Mouse (Mus musculus): ENCODE data around the gene Tex261. TPM values are rescaled to one million over a fixed set of nuclear protein-coding genes. Genes with fewer than 3 reads are reported as not detected.
"Not testable (repeated sequence)": the region's sequence is repeated elsewhere in the genome, so short reads cannot be mapped to it uniquely, and the experiment has no call there.

The Tex261 gene
- polyA plus RNA-seq, 1 experiment from 2014 or later = 56.1 TPM

DNA sequence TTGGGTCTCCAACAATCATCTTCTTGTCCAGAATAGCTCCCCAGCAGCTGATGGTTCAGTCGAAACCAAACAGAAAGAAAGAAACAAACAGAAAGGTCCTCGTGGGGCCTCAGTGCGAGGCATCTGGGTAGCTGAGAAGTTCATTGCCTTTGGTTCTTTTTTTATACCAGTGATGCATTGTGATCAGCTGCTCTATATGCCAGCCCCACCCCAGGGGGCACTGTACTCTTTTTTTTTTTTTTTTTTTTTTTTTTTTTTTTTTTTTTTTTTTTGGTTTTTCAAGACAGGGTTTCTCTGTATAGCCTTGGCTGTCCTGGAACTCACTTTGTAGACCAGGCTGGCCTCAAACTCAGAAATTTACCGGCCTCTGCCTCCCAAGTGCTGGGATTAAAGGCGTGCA is 14.9 kb upstream of the Tex261 start:
- ATAC-seq; H3K4me3 ChIP-seq; H3K9ac ChIP-seq; H3K9me3 ChIP-seq (replicated peaks); H3K4me2 ChIP-seq; H3K27ac ChIP-seq; H3K27me3 ChIP-seq (replicated peaks); H3K36me3 ChIP-seq: not testable (repeated sequence)
- WGBS (ENCODE audit: insufficient replicate concordance) = 73% methylated on average over 5 of the region's 5 CpGs
- H3K4me1 ChIP-seq = peaks cover 27% of the 10 kb centered on the region

DNA sequence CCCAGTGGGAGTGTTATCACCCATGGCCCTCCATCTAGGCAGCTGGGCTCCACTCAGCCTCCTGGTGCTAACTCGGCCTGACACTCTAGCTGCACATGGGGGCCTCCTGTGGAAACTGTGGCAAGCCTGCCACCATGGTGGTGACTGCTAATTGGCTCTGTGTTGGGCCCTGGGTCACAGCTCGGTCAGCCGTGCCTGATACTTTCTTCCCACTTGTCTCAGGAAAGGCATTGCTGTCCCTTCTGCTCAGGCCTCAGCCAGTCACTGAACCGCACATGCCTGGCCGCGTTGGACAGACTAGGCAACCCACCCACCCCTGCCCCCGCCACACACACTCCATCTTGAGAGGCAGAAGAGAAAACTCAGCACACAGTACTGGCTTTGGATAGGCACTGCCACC is 12.9 kb upstream of the Tex261 start:
- Histone ChIP-seq H3K4me1 (peaks cover 9% of the 10 kb centered on the region), H3K9me3 (replicated peaks) (no peaks in the 10 kb centered on the region), H3K4me3 (no peak overlapping the region), H3K36me3 (no peaks in the 10 kb centered on the region), H3K9ac (no peak overlapping the region), H3K27ac (no peak overlapping the region), H3K4me2 (no peak overlapping the region), H3K27me3 (replicated peaks) (peaks cover 9% of the 10 kb centered on the region)
- 76% methylated on average over 7 of the region's 7 CpGs for WGBS (ENCODE audit: insufficient replicate concordance)
- no peak for ATAC-seq

DNA sequence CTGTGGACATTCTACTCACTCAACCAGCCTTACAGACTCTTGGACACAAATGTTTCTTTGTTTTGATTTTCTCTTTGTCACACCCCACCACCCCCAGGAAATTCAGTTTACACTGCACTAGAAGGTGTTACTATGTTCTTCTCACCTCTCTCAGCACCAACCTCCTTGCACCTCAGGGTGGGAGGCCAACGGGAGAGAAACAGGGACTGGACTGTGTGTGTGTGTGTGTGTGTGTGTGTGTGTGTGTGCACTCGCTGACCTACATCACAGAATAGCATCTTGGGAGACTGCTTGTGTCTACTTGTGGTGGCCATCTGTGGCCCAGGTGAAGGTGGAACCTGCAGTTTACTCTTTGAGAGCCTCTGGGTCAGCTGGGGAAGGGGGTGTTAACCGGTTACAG is 10.8 kb upstream of the Tex261 start:
- Histone ChIP-seq H3K36me3 (no peaks in the 10 kb centered on the region), H3K4me1 (peaks cover 5% of the 10 kb centered on the region), H3K27ac (no peak overlapping the region), H3K4me3 (no peak overlapping the region), H3K9me3 (replicated peaks) (no peaks in the 10 kb centered on the region), H3K9ac (no peak overlapping the region), H3K4me2 (no peak overlapping the region), H3K27me3 (replicated peaks) (peaks cover 16% of the 10 kb centered on the region)
- 58% methylated on average over 3 of the region's 3 CpGs for WGBS (ENCODE audit: insufficient replicate concordance)
- ATAC-seq = no peak

DNA sequence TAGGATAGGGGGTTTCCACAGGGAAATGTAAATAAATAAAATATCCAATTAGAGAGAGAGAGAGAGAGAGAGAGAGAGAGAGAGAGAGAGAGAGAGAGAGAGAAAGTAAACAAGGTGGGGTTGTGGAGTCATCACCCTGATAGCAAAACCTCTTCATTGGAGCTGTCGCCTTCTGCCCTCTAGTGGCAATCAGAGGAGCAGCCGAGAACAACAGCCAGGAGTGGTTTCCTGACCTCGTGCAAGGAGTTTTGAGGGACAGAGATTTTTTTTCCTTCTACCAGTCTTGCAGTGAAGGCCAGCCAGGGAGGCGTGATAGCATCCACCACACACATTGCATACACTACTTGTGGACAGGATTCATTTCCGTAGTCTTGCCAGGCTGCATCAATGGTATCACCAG is 3.4 kb upstream of the Tex261 start:
- Histone ChIP-seq H3K27me3 (replicated peaks) (peaks cover 7% of the 10 kb centered on the region; the same call in 1 of the 2 replicates), H3K27ac (no peak overlapping the region), H3K4me2 (peak overlapping the region; percentile 14; the same call in 1 of the 2 replicates), H3K4me3 (no peak overlapping the region), H3K4me1 (peaks cover 19% of the 10 kb centered on the region), H3K36me3 (no peaks in the 10 kb centered on the region), H3K9ac (no peak overlapping the region), H3K9me3 (replicated peaks) (no peaks in the 10 kb centered on the region)
- WGBS (ENCODE audit: insufficient replicate concordance) = 6% methylated on average over 5 of the region's 5 CpGs
- no peak for ATAC-seq

DNA sequence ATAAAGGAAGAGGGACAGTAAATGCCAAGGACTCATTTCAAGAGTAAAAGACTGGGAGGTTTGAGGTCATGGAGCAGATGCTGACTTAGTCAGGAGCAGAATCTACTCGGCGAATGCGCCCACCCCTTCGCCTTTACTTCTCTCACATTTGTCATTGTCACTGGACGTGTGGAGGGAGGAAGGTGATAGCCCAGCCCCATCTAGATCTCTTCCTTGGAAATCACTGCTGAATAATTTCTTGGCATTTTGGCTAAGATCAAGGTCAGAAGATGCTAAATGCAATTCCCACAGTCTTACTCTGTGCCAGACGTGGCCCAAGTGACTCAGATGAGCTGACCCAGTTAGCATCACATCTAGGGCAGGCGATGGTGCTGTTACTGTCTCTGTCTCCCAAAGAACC is 2.7 kb upstream of the Tex261 start:
- Histone ChIP-seq H3K4me2 (no peak overlapping the region), H3K9ac (no peak overlapping the region), H3K4me1 (peaks cover 26% of the 10 kb centered on the region), H3K9me3 (replicated peaks) (no peaks in the 10 kb centered on the region), H3K36me3 (peaks cover 5% of the 10 kb centered on the region), H3K4me3 (no peak overlapping the region), H3K27ac (no peak overlapping the region), H3K27me3 (replicated peaks) (0 out of 2 replicates have a peak, but pooled peaks cover 7% of the 10 kb centered on the region)
- 70% methylated on average over 7 of the region's 7 CpGs for WGBS (ENCODE audit: insufficient replicate concordance)
- no peak for ATAC-seq

DNA sequence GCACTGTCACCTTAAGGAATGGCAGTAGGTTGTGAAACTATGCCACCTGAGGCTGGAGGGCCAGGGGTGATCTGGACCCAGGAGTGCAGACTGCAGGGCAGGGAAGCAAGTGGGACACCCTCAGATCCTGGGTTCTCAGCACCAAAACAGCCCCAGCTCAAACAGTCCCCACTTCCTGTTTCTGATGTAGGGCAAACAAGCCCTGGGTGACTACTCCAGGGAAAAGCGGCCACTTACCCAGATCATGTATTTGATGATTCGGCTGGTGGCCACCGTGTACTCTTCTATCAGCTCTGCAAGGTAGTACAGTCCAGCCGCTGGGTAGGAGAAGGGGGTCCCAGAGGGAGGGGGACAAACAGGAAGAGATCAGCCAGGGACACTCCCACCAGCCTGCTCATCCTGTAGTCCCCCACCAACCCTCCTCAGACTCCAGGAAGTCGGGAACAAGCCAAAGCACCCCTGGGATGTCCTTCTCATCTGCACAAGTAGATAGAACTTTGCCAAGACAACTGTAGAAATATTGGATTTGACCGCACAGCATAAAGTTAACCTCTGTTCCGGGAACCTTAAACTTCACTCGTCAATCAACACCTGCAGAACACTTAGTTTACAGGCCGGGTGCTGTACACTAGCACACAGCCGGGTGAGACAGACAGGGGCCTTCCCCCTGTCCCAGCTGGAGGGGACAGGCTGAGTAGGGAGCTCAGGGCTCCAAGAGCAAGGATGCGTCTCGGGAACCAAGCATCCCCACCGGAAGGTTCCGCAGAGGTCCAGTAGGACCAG is 641 bp downstream of the Tex261 start:
- Histone ChIP-seq H3K4me2 (peak overlapping the region; percentile 93), H3K4me3 (peak overlapping the region; percentile 95), H3K9me3 (replicated peaks) (no peaks in the 10 kb centered on the region), H3K36me3 (peaks cover 37% of the 10 kb centered on the region), H3K27me3 (replicated peaks) (no peaks in the 10 kb centered on the region), H3K4me1 (peaks cover 26% of the 10 kb centered on the region), H3K9ac (peak overlapping the region; percentile 96), H3K27ac (peak overlapping the region; percentile 86)
- WGBS (ENCODE audit: insufficient replicate concordance) = 1% methylated on average over 14 of the region's 14 CpGs
- peak; percentile 56 for ATAC-seq

DNA sequence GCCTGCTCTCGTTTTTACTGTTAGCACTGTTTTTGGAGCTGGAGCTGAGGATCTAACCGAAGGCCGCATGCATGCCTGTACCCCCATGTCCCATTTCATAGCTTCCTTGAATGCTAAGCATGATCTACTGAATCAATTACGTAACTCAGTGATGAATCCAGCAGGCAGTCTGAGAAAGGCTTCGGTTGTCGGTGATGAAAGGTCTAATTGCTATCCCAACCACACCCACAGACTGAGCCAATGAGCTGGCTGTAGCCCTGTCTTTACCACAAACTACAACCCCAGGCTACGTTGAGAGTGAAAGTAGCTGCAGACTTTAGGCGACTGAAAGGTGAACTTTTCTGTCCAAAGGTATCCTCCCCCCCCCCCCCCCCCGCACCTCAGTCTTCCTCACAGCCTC is 1.5 kb downstream of the Tex261 start:
- peak overlapping the region; percentile 96 for H3K9ac ChIP-seq
- peaks cover 26% of the 10 kb centered on the region for H3K4me1 ChIP-seq
- ATAC-seq = no peak
- H3K36me3 ChIP-seq = peaks cover 45% of the 10 kb centered on the region
- H3K4me2 ChIP-seq = peak overlapping the region; percentile 93
- peak overlapping the region; percentile 95 for H3K4me3 ChIP-seq
- 62% methylated on average over 8 of the region's 9 CpGs for WGBS (ENCODE audit: insufficient replicate concordance)
- H3K27ac ChIP-seq = peak overlapping the region; percentile 86; the same call in 1 of the 2 replicates
- H3K9me3 ChIP-seq (replicated peaks) = no peaks in the 10 kb centered on the region
- H3K27me3 ChIP-seq (replicated peaks) = no peaks in the 10 kb centered on the region

DNA sequence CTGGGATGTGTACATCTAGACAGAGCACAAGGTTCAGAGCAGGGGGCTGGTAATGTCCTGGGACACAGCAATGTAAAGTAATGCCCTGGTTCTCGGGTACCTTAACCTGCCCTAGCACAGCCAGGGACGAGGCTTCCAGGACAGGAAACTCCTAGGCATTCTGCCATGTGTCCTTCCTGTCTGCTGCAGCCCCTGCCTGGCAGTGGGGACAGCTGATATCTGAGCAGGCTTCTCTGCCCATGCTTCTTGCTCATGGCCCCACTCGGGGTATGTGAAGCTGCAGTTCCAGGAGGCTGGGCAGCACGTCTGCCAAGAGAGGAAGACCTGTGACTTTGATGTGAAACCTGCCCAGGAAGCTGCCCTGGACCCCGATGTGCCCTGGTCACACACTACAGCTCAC is 7.1 kb downstream of the Tex261 start:
- Histone ChIP-seq H3K4me2 (no peak overlapping the region), H3K9ac (no peak overlapping the region), H3K36me3 (peaks cover 54% of the 10 kb centered on the region), H3K27me3 (replicated peaks) (peaks cover 17% of the 10 kb centered on the region), H3K4me3 (no peak overlapping the region), H3K27ac (no peak overlapping the region), H3K9me3 (replicated peaks) (no peaks in the 10 kb centered on the region), H3K4me1 (peaks cover under 1% of the 10 kb centered on the region; the same call in 1 of the 2 replicates)
- no peak for ATAC-seq
- WGBS (ENCODE audit: insufficient replicate concordance) = 73% methylated on average over 5 of the region's 5 CpGs

DNA sequence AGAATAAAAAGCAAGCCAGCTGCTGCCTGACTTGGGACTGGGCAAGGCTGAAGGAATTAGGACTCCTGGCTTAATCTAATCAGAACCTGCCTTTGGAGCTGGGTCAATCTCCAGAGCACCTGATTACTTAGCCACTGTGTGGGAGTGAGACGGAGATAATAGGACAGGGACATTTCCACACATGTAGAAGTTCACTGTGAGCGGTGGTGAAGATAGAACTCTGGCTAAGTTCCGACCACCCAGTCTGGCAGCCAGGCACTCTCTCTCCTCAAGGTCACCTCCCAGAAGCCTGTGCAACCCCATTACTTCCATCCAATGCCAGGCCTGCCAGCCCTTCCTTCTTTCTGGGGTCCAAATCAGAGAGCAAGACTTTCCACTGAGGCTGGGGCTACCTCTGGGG is 8.6 kb downstream of the Tex261 start:
- no peak overlapping the region for H3K27ac ChIP-seq
- no peak for ATAC-seq

DNA sequence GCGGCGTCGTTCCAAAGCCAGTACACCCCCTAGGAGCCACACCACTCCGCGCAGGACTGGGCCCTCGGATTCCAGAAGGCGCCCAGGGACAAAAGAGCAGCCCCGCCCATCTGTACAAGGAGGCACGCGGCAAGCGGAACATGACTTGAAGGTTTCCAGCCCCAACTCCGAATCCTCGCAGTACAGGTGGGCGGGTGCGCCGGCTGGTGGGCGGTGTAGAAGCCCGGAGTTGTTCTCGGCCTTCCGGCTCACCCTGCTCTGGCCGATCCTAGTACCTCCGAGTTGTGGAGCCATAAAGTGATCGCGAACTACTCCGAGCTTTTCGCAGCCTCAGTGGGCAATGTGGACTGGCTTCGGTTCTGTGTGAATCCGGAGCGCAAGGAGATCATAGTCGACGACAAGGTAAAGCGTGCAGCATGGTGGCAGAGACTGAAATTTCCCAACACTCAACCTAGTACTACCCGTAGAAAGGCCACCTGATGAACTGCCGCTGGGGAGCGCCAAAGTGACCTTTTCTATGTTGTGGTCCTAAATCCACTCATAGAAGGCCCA is 12.7 kb downstream of the Tex261 start:
- peak overlapping the region; percentile 30 for H3K4me3 ChIP-seq
- peaks cover 13% of the 10 kb centered on the region for H3K4me1 ChIP-seq
- 6% methylated on average over 35 of the region's 35 CpGs for WGBS (ENCODE audit: insufficient replicate concordance)
- peak overlapping the region; percentile 63 for H3K4me2 ChIP-seq
- no peaks in the 10 kb centered on the region for H3K9me3 ChIP-seq (replicated peaks)
- 0 out of 2 replicates have a peak, but pooled peaks have one; percentile 7 for ATAC-seq
- H3K36me3 ChIP-seq = peaks cover 2% of the 10 kb centered on the region; the same call in 1 of the 2 replicates
- no peak overlapping the region for H3K9ac ChIP-seq
- H3K27ac ChIP-seq = no peak overlapping the region
- peaks cover 71% of the 10 kb centered on the region for H3K27me3 ChIP-seq (replicated peaks)

More for the DNA sequence above, 8.6 kb downstream of the Tex261 start:
- H3K9me3 ChIP-seq (replicated peaks) = no peaks in the 10 kb centered on the region
- no peak overlapping the region for H3K9ac ChIP-seq
- no peak overlapping the region for H3K4me3 ChIP-seq
- peaks cover 32% of the 10 kb centered on the region for H3K27me3 ChIP-seq (replicated peaks)
- peaks cover 9% of the 10 kb centered on the region for H3K4me1 ChIP-seq
- WGBS (ENCODE audit: insufficient replicate concordance) = 63% methylated on average over 3 of the region's 3 CpGs
- H3K36me3 ChIP-seq = peaks cover 39% of the 10 kb centered on the region
- no peak overlapping the region for H3K4me2 ChIP-seq

DNA sequence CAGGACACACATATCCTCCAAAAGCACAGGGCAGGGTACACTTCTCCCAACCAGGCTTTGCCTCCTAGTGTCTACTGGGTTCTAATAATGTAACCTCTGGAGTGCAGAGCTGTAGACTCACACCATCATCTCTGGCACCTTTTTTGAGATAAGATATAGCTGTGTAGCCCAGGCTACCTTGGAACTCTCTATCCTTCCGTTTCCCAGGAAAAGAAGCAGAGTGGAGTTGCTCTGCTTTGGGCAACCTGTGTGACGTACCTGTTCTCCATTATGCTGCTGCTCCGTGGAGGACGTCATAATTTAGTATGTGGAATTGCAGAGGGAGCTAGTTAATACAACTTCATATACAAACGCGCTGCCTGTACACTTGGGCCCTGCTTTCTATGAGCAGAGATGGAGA is 13.3 kb downstream of the Tex261 start, which contains the start of gene Ankrd53:
TSS of gene Ankrd53 (plus strand) at position 301 of the 400 bp plus-strand sequence.
- peaks cover 77% of the 10 kb centered on the region for H3K27me3 ChIP-seq (replicated peaks)

DNA sequence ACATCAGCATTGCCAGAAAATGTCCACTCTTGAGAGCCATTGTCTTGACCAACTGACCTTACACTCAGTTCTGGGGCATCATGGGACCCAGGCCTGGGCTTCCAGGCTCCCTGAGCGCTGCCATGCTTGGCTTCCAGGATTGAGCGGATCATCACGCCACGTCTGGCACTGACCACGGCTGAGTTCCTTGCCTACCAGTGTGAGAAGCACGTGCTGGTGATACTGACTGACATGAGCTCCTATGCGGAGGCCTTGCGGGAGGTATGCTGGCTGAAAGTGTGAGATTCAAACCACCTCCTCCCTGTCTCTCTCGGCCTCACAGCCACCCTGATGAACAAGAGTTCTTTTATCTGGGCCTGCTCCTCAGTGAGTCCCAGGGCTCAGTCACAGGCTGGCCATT is 19.6 kb downstream of the Tex261 start:
- Histone ChIP-seq H3K9me3 (replicated peaks) (no peaks in the 10 kb centered on the region), H3K27me3 (replicated peaks) (peaks cover 97% of the 10 kb centered on the region), H3K4me2 (no peak overlapping the region), H3K36me3 (no peaks in the 10 kb centered on the region), H3K4me1 (0 out of 2 replicates have a peak, but pooled peaks cover 5% of the 10 kb centered on the region), H3K27ac (no peak overlapping the region), H3K4me3 (no peak overlapping the region), H3K9ac (no peak overlapping the region)
- ATAC-seq = no peak
- 61% methylated on average over 9 of the region's 9 CpGs for WGBS (ENCODE audit: insufficient replicate concordance)

More for the DNA sequence above, 13.3 kb downstream of the Tex261 start, which contains the start of gene Ankrd53:
- Histone ChIP-seq H3K4me3 (peak within 1 kb of the TSS; percentile 30), H3K4me2 (peak within 1 kb of the TSS; percentile 63), H3K9me3 (replicated peaks) (no peaks in the 10 kb centered on the region), H3K9ac (no peak within 1 kb of the TSS), H3K36me3 (no peaks in the 10 kb centered on the region), H3K27ac (no peak within 1 kb of the TSS), H3K4me1 (peaks cover 15% of the 10 kb centered on the region)
- WGBS (ENCODE audit: insufficient replicate concordance) = 32% methylated on average over 6 of the region's 6 CpGs
- ATAC-seq = no peak
